Mouse (Mus musculus): ENCODE results near the gene Ndufs7. TPM values are rescaled to one million over a fixed set of nuclear protein-coding genes. Genes with fewer than 3 reads are reported as not detected.

Gene Ndufs7
- total RNA-seq, 2 experiments from 2014 or later = 208 to 225 TPM

- DNase-seq (ENCODE audit: low spot score in 2 of 2) = peak; percentile 88 to 89
Measured at GRCm38 (mm10) chr10:80292251-80293146, 43.6 kb downstream of the Ndufs7 start, which contains the start of gene Rps15. TSS of gene Rps15 (plus strand) at chr10:80292453.

- DNase-seq (ENCODE audit: low spot score in 2 of 2) = no peak
Measured at GRCm38 (mm10) chr10:80293325-80293724, 44.4 kb downstream of the Ndufs7 start.

GRCm38 (mm10) chr10:80294311-80294710 lies 45.4 kb downstream of the Ndufs7 start:
- no peak for DNase-seq (ENCODE audit: low spot score in 2 of 2)

- DNase-seq (ENCODE audit: low spot score in 2 of 2) = no peak
Measured at GRCm38 (mm10) chr10:80294788-80295303, 45.9 kb downstream of the Ndufs7 start.

- peak in 1 of 2 experiments; percentile 54 for DNase-seq (ENCODE audit: low spot score in 2 of 2)
Measured at GRCm38 (mm10) chr10:80295618-80296425, 46.9 kb downstream of the Ndufs7 start, which contains the start of gene Apc2. TSS of gene Apc2 (plus strand) at chr10:80295977.

- DNase-seq (ENCODE audit: low spot score in 2 of 2) = no peak
Measured at GRCm38 (mm10) chr10:80296824-80297223, 47.9 kb downstream of the Ndufs7 start.

- no peak for DNase-seq (ENCODE audit: low spot score in 2 of 2)
Measured at GRCm38 (mm10) chr10:80297526-80298133, 48.7 kb downstream of the Ndufs7 start.

- DNase-seq (ENCODE audit: low spot score in 2 of 2) = no peak
Measured at GRCm38 (mm10) chr10:80298571-80299281, 49.8 kb downstream of the Ndufs7 start.

GRCm38 (mm10) chr10:80299301-80299700 lies 50.4 kb downstream of the Ndufs7 start:
- no peak for DNase-seq (ENCODE audit: low spot score in 2 of 2)

- no peak for DNase-seq (ENCODE audit: low spot score in 2 of 2)
Measured at GRCm38 (mm10) chr10:80299824-80300223, 50.9 kb downstream of the Ndufs7 start.

GRCm38 (mm10) chr10:80300672-80301181 lies 51.8 kb downstream of the Ndufs7 start:
- DNase-seq (ENCODE audit: low spot score in 2 of 2) = no peak

- DNase-seq (ENCODE audit: low spot score in 2 of 2) = no peak
Measured at GRCm38 (mm10) chr10:80301256-80302081, 52.5 kb downstream of the Ndufs7 start.

- DNase-seq (ENCODE audit: low spot score in 2 of 2) = no peak
Measured at GRCm38 (mm10) chr10:80302082-80302355, 53.1 kb downstream of the Ndufs7 start.

- DNase-seq (ENCODE audit: low spot score in 2 of 2) = no peak
Measured at GRCm38 (mm10) chr10:80302471-80302881, 53.6 kb downstream of the Ndufs7 start.

GRCm38 (mm10) chr10:80304458-80304857 lies 55.5 kb downstream of the Ndufs7 start:
- no peak for DNase-seq (ENCODE audit: low spot score in 2 of 2)

GRCm38 (mm10) chr10:80304862-80305261 lies 55.9 kb downstream of the Ndufs7 start:
- no peak for DNase-seq (ENCODE audit: low spot score in 2 of 2)

Measured in adrenal gland, postnatal 4 days (tissue).